Mouse (Mus musculus) Muller cell, postnatal 12 days (primary cell): ENCODE results near the gene Prrt2.

Source experiments
- DNase-seq: peaks from one replicate; pipeline ENCODE4 v3.0.0-alpha.2; 2015; ENCODE audit errors: inconsistent ontology term

The Prrt2 gene

GRCm38 (mm10) chr7:127020031-127020430, 980 bp downstream of the Prrt2 start:
- DNase-seq = no peak

DNA sequence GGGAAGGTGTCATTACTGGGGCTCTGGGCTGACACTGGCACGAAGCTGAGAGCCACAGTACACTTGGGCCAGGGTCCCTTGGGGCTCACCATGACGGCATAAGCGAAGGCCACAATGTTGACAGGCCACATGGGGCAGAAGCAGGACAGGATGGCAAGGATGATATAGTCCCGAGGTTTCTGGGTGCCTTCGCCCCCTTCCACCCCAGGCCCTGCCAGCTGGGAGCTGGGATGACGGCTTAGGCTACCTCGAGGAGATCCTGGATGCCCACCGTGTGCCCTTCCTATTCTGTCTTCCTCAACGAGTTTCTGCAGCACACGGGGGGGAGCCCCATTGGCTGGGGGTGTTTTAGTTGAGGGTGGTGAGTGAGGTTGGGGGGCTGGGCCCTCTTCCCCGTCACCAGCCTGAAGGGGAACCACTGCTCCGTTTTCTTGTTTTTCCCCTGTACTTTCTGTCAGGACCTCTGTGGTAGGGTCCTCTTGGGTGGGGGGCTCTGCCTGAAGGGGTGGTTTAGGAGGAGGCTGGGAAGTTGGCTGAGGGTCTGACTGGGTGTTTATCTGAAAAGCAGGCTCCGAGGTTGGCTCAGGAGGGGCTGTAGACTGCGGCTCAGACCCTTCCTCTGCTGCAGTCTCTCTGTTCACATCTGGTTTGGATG, 1.6 kb downstream of the Prrt2 start:
- DNase-seq = no peak

GRCm38 (mm10) chr7:127018416-127019305, 2.4 kb downstream of the Prrt2 start:
- no peak for DNase-seq

DNA sequence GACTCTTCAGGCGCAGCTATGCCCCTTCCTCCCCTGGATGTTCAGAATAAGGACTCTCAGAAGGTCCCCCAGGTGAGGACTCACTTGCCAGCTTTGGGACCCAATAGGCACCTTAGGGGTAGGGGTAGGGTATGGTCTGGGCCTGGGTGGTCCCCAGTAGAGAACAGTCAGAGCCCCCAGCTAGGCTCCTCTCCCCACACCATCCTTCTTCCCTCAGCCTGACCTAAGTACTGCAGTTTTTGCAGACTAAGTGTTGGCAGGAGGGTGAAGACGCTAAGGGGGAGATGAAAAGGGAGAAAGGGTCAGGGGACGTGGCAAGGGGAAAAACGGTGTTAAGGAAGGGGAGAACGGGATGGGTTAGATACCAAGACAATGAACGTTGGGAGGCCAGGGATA, 3.1 kb downstream of the Prrt2 start:
- DNase-seq = no peak

DNA sequence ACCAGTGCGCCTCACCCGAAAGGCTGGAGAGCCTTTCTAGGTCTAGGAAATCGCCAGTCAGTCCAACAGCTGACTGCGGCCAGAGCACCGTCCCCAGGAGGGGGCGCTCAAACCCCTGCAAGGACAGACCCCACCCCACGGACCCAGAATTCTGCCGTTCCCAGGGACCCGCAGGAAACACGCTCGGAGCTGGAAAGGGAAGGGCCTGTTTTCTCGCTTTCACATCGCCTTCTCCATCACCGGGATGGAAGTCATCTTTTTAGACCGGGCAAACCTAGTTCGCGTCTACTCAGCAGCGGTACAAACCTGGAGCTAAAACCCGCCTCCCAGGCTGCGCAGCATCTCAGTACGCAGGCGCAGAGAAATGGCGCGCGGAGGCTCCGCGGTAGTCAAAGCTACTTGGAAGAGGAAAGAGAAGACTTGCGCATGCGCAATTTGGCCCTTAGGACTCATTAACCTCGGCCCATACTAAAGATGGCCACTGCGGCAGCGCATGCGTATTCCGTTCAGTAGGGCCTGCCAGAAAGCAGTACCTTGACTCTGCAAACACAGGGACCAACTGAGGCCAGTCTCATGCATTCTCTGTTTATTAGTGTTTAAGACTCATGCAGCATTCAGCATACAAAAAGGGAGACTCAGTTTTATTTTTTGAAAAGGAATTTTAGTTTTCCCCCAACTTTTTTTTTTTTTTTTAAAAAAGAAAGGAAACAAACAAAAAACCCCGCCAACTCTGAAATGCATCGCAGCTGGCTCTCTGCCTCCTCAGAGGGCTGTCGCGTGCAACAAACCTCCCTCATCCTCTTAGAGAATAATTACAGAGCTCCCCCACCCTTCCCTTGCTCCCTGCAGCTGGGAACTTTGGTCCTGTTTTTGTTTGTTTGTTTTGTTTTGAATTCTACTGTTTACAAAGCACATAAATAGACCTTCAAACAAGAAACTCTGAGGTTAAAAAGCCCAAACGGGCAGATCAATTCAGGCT, 3.8 kb downstream of the Prrt2 start, which contains the start of gene Pagr1a:
Gene Pagr1a (minus strand): TSS at position 382 of the 979 bp plus-strand sequence.
- peak; percentile 95 for DNase-seq

DNA sequence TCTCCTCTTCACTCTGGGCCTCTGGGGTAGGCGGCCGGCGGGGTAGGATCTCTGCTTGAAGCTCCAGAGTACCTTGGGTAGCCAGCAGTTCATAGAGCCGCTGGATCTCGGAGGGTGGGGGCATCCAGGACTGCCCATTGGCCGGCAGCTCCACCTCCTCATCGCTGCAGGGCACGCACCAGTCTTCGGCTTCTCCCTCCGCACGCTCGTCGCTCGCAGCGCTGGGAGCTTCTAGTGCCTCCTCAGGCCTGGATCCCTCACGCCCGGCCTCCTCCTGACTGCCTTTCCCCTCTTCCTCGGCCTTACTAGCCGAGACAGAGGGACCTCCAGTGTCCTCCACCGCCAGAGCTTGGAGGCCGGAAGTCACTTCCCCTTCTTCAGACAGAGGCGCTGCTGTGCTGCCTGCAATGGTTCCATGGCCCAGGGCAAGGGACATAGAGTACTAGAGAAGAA, 4.5 kb downstream of the Prrt2 start:
- DNase-seq = no peak

GRCm38 (mm10) chr7:127016481-127016485, 4.7 kb downstream of the Prrt2 start, which contains the start of gene Pagr1b:
Gene Pagr1b, minus strand, starts transcription at chr7:127016484.
- DNase-seq = no peak

DNA sequence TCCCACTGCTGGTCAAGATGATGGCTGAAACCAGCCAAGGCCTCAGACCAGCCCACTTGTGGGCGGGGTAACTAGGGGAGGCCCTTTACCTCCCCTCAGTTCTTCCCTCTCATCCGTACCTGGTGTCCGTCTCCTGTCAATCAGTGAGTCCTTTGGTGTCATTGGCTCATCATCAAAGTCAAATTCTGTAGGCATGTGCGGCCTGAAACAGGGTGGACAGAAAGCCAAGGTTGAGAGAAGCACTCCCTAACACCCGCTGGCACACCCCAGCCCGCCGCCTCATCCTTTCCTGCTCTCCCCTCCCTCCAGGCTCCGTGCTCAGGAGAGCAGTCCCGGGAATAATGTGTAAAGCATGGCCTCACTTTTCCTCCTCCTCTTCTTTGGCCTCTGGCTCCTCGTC, 4.9 kb downstream of the Prrt2 start:
- DNase-seq = peak; percentile 73

DNA sequence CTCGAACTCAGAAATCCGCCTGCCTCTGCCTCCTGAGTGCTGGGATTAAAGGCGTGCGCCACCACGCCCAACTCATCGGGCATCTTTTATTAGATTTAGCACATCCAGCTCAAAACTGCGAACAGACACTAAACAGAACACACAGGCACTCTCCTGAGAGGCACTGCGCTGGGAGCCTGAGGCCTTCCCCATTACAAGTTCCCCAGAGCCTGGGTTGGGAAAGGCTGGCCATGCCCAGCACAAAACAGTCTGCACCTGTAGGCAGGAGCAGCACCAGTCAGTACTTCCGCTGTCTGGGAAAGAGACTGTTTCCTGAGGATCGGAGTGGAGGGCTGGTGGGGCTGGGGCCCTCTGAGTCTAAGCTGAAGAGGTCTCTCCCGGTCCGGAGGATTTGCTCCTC, 6.0 kb downstream of the Prrt2 start:
- DNase-seq = no peak

DNA sequence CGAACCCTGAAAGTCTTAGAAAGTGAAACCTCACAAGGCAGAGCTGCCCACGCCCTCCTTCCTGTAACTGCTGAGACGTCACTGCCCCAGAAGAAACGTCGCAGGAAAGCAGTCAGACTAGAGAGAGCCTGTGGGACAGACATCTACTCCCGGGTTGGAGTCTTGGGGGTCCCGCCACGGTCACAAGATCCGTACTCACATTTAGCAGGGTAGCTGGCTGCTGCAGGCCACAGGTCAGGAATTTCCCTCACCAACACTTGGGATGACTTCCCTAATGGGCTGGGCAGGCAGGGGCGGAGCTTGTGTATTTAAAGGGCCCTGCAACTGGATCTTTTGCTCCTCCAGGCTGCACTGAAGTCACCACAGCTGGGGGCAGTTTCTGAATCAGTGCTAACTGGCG, 6.7 kb downstream of the Prrt2 start, which contains the start of gene Mvp:
Gene Mvp (minus strand): TSS at position 302 of the 400 bp plus-strand sequence.
- peak; percentile 63 for DNase-seq

DNA sequence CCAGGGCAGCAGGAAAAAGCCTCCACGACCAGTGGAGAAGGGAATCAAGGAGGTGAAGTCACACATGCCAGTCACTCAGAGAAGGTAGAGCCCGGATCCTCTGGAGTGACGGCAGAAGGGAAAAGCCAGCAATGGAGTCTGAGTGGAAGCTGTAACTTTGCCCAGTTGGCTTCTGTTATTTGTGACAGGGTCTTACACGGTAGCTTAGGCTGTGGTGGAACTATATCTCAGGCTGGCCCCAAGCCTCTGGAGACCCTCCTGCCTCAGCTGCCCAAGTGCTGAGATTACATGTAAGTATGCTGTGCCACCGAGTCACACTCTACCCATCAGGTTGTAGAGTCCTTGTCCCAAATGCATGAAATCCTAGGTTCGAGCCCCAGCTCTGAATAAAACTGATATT, 7.6 kb downstream of the Prrt2 start:
- DNase-seq = no peak

GRCm38 (mm10) chr7:127012845-127013244, 8.2 kb downstream of the Prrt2 start:
- DNase-seq = no peak

DNA sequence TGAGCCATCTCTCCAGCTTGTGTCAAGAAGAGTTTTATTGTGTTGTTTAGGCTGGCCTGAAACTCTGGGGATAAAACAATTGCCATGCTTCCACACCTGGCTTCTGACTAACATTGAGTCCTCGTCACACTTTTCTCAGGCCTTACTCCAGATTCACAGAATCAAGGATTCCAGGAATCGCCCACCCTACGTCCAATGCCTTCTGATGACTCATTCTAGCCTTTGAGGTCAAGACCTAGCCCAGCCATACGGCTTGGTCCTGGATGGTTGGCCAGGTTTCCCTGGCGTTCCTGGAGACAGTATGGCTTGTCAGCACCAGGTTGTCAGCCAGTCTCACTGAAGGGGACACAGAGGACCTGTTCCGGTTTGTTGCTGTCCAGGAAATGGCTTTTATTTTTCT, 8.6 kb downstream of the Prrt2 start:
- no peak for DNase-seq

- no peak for DNase-seq
Measured at GRCm38 (mm10) chr7:127011717-127012116, 9.3 kb downstream of the Prrt2 start.

- no peak for DNase-seq
Measured at GRCm38 (mm10) chr7:127011051-127011450, 10.0 kb downstream of the Prrt2 start.

DNA sequence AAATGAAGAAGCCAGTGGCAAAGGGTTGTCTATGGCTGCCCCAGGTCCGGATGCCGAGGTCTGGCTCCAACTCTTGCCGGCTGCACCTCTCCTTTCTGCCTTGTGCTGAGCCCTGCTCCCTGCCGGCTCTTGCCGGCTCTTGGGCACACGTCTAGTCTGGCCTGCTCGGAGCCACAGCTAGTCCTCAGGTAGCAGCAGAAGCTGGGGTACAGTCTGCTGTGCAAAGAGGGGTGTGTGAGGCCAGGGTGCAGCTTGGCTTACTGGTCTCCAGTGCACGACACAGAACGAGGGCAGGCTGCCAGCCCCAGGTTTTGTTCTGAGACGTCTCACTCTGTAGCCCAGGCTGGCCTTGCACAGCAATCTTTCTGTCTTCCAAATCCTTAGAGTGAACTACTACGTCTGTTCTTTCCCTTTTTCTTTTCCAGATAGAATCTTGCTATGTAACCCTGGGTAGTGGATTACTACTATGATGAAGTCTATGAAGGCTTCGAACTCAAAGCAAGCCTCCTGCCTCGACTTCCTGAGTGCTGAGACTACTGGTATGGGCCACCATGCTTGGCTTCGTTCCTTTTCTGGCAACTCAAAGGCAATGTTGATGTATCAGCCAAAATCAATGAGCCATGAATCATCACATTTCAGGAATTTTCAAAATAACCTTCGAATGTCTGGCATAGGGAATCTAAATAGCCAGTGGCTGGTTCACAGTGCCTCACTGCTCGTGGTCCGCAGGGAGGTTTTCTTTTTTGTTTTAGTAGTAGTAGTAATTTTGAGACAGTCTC, 11.5 kb downstream of the Prrt2 start:
- DNase-seq = peak; percentile 42

GRCm38 (mm10) chr7:127008239-127009019, 12.6 kb downstream of the Prrt2 start:
- peak; percentile 70 for DNase-seq

DNA sequence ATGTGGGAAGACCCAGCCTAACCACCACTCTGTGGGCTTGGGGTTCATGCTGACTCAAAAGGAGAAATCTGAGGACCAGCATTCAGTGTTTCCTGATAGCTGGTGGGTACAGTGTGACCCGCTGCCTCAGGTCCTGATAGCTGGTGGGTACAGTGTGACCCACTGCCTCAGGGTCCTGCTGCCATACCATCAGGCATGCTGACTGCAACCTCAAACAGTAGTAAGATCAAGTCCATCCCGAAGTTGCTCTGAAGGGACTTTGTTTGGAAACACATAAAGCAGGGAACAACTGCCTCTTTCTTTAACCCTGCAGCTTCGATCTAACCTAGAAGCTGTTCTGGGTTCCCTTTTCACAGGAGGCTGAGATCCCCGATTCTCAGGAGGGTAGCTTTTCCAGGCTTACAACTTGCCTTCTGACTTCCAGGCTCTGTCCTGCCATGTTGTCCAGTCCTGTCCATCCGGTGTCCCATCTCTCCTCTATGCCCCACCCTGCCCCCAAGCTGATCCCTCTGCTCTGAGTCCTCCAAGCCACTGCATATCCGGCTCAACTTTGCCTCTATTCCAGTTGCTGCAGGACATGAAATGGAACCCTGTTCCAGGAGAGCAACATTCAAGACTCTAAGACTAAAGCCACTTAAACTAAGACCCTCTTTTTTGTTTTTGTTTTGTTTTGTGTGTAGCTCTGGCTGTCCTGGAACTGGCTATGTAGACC, 13.5 kb downstream of the Prrt2 start:
- DNase-seq = no peak

DNA sequence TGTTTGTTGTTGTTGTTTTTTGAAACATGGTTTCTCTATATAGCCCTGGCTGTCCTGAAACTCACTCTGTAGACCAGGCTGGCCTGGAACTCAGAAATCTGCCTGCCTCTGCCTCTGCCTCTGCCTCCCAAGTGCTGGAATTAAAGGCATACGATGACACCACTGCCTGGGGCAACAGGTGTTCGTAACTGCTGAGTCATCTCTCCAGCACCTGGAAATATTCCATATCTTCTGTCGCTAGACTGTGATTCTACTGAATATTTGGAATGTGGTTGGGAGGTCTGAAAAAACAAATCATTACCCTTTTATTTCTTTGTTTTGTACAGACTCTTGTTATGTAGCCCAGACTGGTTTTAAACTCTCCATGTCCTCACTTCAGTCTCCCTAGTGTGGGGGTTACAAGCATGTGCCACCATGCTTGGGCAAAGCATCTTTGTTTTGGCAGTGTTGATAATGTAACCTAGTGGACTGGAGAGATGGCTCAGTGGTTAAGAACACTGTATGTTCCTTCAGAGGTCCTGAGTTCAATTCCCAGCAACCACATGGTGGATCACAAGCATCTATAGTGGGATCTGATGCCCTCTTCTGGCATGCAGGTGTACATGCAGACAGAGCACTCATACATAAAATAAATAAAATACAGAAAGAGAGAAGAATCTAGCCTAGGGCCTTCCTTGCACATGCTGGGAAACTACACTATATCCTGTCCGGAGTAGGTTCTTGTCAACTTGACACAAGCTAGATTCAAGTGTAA, 16.7 kb downstream of the Prrt2 start:
- DNase-seq = no peak
